Mouse (Mus musculus) cerebellum, postnatal 25 days (tissue): ENCODE measurements around the gene Fcamr.

Experiments used
- DNase-seq, 2 experiments: peaks; one replicate each; pipeline ENCODE4 v3.0.0; 2021; ENCODE audit warnings: mixed read lengths in 2 of 2

Gene Fcamr

GRCm38 (mm10) chr1:130800602-130801001, at the start of gene Fcamr:
Gene Fcamr (plus strand): TSS chr1:130800902.
- no peak for DNase-seq

- DNase-seq = no peak
Observed at GRCm38 (mm10) chr1:130759689-130760088, 41.0 kb upstream of the Fcamr start.

GRCm38 (mm10) chr1:130761597-130761996, 39.1 kb upstream of the Fcamr start:
- DNase-seq = no peak

- DNase-seq = no peak
Observed at GRCm38 (mm10) chr1:130762045-130762760, 38.5 kb upstream of the Fcamr start.

- DNase-seq = no peak
Observed at GRCm38 (mm10) chr1:130764027-130764461, 36.7 kb upstream of the Fcamr start.

GRCm38 (mm10) chr1:130767066-130767465, 33.6 kb upstream of the Fcamr start:
- peak in 1 of 2 experiments; percentile 15 for DNase-seq

GRCm38 (mm10) chr1:130769925-130770324, 30.8 kb upstream of the Fcamr start:
- DNase-seq = no peak

GRCm38 (mm10) chr1:130770487-130770886, 30.2 kb upstream of the Fcamr start:
- no peak for DNase-seq

- no peak for DNase-seq
Observed at GRCm38 (mm10) chr1:130770981-130771494, 29.7 kb upstream of the Fcamr start.

GRCm38 (mm10) chr1:130775234-130775633, 25.5 kb upstream of the Fcamr start:
- DNase-seq = no peak

GRCm38 (mm10) chr1:130775691-130776331, 24.9 kb upstream of the Fcamr start:
- no peak for DNase-seq

- DNase-seq = no peak
Observed at GRCm38 (mm10) chr1:130776645-130777044, 24.1 kb upstream of the Fcamr start.

- DNase-seq = no peak
Observed at GRCm38 (mm10) chr1:130779867-130780266, 20.8 kb upstream of the Fcamr start.

- peak in 1 of 2 experiments; percentile 52 for DNase-seq
Observed at GRCm38 (mm10) chr1:130784054-130784453, 16.6 kb upstream of the Fcamr start.

GRCm38 (mm10) chr1:130787001-130787400, 13.7 kb upstream of the Fcamr start:
- DNase-seq = no peak

- no peak for DNase-seq
Observed at GRCm38 (mm10) chr1:130789512-130790451, 10.9 kb upstream of the Fcamr start.

GRCm38 (mm10) chr1:130795331-130795730, 5.4 kb upstream of the Fcamr start:
- no peak for DNase-seq

- DNase-seq = peak; percentile 58 to 83
Observed at GRCm38 (mm10) chr1:130796967-130797684, 3.6 kb upstream of the Fcamr start.

GRCm38 (mm10) chr1:130798037-130798436, 2.7 kb upstream of the Fcamr start:
- no peak for DNase-seq

GRCm38 (mm10) chr1:130798551-130798950, 2.2 kb upstream of the Fcamr start:
- no peak for DNase-seq

GRCm38 (mm10) chr1:130799399-130799798, 1.3 kb upstream of the Fcamr start:
- no peak for DNase-seq

- DNase-seq = no peak
Observed at GRCm38 (mm10) chr1:130801511-130801910, 809 bp downstream of the Fcamr start.
